Mouse (Mus musculus) skeletal muscle tissue, adult 2 months (tissue): Measurements from ENCODE around the gene Asic2.

Experiments used
- DNase-seq: peaks from one replicate; pipeline ENCODE4 v3.0.0-alpha.2; 2012; ENCODE audit warnings: low read depth, low spot score

The Asic2 gene

DNA sequence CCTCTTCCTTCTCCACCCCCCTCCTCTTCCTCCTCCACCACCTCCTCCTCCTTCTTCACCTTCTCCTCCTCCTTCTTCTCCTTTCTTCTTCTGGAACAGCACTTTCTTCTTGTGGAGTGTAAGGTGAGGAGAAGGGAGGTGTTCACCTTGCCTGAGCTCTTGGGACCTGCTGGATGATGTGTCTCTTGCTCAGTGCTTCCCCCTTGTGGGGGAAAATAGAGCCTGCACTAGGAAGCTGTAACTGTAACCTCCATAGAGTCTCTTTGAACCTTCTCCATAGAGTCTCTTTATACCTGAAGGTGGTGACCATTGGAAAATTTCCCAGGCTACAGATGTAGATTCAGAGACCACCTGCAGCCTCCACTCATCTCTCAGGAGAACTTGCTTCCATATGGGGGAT, 1050.6 kb downstream of the Asic2 start:
- DNase-seq, result no peak

DNA sequence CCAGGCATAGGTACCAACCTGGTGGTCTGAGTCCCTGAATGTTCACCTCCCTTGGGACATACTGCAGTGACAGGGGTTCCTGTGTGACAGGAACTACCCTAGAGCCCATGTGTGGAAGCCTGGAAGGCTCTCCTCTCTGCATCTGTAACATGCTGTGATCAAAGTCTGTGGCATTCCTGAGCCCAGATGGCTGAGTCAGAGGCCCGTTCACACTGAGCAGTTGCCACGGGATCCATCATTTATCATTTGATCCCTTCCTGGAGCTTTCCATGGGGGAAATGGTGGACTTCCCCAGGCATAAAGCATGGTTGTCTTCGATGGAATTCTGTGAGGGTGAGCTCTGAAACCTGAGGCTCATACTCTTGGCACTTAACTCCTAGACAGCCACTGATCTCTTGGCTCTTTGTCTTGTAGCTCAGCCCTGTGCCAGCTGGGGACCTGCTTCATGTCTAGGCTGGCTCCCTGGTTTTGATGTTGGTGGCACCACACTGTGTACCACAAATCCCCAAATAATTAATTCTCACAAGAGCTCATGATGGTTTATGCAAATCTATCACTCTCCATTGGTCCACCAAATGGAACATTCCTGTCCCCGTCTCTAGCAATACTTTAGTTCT, 1054.7 kb downstream of the Asic2 start:
- DNase-seq, result no peak

DNA sequence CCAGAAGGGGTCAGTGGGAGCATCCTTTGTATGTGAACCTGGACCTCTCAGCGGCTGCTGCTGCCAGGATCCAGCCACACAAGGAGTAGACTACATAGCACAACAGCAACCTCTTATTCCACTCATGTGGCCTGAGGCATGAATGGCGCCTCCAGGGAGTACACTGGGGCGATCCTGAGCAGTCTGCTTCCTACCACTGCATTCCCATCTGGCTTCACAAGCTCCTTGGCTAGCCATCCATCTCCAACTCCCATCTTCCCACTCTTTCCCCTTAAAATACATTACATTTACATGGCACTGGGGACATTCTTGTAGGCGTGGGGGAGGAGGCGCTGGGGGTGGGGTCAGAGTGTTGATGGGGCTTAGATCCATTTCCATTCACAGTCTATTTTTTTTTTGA, 1055.5 kb downstream of the Asic2 start:
- no peak for DNase-seq

DNA sequence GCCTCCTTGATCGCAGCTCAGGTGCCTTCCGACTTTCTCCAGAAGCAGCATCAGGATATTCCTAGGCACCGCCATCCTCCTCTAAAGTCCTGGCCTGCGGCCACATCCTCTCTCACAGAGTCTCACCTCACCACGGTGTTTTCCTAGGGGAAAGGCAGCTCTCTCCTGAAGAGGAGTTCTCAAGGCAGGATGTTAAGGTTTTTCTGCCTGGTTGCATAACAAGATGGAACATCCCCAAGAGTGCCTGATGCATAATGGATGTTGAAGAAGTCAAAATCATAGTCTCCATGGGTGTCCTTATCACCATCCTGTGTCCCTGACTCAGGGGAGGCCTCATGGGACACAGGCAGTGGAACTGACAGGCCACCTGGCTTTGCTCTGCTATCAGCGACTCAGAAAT, 1060.4 kb downstream of the Asic2 start:
- DNase-seq, result no peak

DNA sequence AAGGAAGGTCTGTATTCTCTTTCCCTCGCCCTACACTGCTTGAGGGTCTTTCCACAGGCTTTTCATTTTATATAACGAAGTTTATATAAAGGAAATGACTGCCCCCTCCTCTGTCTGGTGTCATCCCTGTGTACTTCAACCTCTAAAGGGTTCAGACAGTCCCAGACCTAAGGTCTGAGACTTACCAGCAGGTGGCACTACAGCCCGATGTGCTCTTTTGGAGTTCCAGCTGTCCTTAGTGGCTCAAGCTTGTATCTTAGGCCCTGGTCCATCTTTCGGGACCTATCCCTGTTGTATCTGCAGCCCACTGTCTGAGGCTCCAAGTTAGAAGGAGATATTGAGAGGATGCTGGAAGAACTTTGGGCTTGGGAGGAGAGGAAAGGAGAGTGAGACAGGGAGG, 1061.8 kb downstream of the Asic2 start:
- DNase-seq, result no peak

DNA sequence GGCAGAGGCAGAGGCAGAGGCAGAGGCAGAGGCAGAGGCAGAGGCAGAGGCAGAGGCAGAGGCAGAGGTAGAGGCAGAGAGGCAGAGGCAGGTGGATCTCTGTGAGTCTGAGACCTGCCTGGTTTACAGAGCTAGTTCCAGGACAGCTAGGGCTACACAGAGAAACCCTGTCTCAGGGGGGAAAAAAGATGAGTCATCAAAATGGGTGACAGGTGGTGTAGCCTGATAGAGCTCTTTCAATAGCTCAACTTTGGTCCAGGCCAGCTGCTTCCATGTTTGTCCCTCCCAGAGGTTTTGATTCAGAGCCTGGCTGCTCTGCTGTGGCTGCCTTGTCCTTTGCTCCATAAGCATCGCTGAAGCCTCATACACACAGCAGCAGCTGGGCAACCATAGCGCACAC, 1063.7 kb downstream of the Asic2 start:
- no peak for DNase-seq

DNA sequence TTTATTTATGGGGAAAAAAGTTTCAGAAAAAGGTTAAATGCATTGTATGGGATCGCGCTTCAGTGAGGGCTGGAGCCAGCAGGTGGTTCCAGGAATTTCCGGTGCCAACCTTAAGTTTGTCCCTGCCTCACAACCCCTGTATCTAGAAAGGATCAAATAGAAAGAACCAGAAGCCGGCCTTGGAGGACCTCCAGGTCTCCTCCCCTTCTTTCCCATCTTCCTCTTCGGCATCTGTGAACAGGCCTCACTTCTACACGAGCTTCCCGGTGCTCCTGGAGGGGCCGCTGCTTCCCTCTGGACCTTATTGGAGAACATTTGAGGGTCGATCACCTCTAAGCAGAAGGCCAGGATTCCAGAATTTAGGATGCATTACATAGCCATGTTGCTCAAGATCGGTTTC, 1064.8 kb downstream of the Asic2 start:
- no peak for DNase-seq

DNA sequence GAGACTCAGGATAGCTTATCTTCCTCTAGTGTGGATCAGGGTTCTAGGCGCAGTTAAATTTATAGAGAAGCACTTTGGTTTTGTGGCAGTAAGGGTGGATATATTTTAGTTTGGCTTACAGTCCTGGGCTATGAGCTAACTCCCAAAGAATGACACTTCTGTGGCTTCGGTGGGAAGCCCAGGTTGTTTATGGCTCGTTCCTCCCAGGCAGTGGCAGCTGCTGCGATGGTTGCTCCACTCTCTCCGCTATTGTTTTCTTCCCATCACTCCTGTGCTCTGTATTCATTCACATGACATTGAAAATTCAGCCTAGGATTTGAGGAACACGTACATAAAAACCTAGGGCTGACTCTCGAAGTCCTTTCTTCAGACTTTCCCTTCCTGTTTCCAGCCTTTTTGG, 1065.6 kb downstream of the Asic2 start:
- DNase-seq, result no peak

DNA sequence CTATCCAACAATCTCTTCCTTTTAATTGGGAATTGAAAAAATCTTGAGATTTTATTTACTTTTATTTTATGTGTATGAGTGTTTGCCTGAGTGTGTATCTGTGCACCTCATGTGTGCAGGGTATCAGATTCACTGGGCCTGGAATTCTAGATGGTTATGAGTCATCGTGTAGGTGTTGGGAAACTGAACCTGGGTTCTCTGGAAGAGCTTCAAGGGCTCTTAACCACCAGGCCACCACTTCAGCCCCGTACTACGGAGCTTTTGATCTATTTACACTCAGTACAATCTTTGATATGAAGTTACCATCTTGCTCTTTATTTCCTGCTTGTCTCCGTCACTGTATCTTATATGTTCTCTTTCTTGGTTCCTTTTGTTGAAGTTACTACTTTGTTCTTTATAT, 1067.7 kb downstream of the Asic2 start:
- DNase-seq, result no peak

DNA sequence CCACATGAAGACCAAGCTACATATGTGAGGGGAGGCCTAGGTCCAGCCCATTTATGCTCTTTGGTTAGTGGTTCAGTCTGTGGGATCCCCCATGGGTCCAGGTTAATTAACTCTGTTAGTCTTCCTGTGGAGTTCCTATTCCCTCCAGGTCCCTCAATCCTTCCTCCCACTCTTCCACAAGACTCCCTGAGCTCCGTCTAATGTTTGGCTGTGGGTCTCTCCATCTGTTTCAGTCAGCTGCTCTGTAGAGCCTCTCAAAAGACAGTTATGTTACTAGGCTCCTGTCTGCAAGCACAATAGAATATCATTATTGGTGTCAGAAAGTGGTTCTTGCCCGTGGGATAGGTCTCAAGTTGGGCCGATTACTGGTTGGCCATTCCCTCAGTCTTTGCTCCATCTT, 1072.4 kb downstream of the Asic2 start:
- DNase-seq, result no peak

DNA sequence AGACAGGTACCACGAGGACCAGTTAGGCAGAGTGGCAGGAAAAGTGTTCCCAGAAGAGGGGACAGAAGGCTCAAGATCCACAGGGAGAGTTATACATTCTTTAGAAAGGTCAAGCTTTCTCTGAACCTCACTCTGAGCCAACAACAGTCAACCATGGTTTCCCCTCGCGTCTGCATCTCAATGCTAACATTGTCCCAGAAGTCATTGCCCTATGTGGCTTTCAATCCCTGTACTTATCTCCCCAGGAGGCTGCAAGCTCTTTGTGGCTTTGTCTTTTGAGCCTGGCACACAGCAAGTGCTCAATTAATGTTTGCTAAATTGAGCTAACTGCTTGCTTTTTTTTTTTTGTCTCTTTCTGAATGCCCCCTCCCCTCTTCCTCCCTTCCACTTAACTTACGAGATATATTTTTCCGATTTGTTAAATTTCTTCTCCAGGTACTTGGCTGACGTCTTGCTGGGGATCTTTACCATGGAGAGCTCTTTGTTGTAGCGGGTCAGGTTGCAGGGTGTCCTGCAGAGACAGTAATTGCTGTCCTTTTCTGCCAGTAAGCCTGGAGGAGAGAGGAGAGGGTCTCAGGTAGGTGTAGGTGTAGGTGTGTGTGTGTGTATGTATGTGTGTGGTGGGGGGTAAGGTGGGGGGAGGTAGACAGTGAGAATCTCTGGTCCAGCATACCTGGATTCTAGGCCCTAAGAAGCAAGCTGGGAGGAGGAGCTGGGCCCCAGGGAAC, 1078.8 kb downstream of the Asic2 start:
- DNase-seq, result no peak

DNA sequence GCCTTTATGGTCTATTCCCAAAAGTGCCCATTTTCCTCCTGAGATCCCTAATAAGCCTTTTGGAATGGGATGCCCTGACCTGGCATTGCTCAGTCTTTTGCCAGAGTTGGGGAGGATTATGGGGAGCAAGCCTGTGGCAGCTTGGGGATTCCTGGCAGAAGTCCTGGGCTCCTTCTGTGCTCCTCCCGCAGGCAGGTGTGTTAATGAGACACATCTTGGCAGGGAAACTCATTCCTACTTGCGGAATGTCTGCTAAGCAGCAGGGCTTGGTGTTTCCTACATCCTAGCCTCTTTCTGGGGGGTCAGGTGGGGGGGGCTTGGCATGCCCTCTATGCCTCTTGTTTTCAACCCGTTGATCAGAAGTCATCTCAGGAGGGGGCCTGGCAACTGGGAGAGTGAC, 1081.2 kb downstream of the Asic2 start:
- DNase-seq, result no peak

DNA sequence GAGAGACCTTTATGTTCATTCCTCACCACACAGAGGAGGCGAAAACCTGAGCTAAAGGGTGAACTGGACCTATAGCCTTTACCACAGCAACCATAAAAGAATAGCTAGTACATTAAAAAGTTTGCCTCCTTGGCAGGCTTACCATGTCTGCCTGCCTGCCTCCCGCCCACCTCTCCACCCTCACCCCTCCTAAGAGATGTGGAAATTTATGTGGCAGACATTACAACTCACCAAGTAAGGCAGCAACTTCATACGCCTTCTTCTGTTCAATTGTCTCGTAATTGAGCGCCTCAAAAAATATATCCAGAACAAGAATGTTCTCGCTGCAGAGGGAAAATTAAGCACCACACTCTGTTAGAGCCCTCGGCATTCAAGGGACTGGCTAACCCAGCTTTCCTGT, 1081.9 kb downstream of the Asic2 start:
- DNase-seq, result no peak

DNA sequence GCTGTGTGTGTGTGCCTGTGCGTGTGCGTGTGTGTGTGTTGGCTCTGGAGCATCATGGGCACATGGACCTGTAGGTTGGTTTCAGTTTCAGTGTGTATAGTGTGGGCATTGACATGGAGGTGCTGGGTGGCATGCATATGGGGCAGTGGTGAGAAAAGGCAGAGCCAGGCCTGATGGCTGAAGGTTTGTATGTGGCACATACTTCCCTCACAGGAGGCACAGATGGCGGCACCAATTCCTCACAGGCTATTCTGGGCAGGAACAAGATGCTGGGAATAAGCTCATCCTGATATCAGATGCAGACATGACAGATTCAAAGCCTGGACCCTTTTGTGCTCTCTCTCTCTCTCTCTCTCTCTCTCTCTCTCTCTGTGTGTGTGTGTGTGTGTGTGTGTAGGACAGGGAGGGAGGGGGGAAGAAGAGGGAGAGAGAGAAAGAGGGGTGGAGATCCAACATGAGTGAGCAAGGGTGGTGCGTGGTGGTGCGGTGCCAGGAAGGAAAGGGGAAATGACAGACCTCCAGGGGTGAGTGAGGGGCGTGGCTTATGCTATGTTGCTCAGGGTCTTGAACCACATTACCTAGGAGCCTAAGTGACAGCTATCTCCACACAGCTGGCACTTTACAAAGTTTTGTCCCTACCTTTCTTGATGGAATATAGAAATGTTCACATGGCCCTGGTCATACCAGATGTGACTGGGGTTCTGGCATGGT, 1083.6 kb downstream of the Asic2 start:
- DNase-seq, result no peak

DNA sequence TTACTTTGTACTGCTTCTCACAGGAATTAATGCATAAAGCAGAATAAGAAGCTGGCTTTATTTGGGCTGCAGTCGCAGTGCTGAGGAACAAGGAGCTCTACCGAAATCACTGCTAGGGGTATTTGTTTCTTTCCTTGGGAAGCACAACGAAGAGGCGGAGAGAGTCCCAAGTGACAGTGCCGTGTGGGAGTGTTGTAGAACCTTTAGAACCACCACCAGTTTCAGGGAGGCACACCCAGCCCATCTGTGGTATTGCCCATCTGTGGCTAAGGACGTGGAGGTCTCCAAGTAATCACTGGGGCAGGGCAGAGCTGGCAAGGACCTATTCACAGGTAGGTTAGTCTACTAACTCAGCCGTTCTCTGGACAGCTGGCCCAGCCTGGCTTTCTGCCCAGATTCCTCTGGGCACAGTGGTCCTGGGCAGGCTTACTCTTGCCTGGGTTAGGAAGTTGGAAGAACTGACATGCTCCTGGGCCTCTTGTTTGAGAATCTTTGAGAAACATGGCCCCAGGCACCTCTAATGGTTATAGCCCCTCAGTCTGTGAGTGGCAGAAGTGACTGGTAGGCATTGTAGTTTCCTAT, 1085.9 kb downstream of the Asic2 start:
- DNase-seq, result no peak

DNA sequence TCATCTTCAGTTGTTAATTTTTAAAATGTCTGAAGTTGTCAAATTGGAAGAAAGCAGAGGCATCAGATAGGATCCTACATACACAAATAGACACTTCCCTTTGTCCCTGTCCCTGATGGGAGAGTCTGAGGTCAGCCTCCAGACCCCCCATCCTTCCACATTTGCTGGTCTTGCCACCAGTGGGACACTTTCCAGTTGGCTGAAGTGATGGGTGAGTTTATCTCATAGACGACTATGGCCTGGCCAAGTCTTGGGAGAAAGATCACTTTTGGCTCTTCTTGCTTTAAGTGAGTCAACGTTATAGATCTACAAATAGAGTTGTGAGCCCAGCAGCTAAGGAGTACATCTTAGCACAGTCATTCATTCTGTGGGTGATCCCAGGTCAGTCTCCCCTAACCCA, 1090.2 kb downstream of the Asic2 start:
- no peak for DNase-seq

DNA sequence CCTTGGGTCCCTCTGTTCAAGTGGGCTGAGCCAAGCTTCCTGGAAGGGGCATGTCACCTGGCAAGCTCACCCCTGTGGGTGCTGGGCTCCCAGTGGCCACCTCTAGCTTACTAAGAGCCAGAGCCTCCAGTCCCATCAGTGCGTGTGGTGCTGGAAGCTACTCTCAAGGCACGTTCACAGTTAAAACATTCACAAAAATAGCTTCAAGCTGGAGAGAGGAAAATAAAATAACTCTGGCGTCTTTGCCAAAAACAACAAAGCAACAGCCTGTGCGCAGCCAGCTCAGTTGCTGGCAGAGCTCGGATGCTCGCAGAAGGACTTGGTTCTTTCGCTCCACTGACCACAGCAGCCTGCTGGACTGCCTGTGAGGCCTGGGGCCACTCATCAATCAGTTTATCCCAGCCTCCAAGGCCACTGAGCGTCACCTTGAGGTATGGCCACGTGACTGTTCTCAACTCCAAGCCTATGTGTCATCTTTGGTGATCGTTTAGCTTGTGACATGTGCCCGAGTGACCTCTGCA, 1091.1 kb downstream of the Asic2 start:
- DNase-seq, result peak; percentile 40

DNA sequence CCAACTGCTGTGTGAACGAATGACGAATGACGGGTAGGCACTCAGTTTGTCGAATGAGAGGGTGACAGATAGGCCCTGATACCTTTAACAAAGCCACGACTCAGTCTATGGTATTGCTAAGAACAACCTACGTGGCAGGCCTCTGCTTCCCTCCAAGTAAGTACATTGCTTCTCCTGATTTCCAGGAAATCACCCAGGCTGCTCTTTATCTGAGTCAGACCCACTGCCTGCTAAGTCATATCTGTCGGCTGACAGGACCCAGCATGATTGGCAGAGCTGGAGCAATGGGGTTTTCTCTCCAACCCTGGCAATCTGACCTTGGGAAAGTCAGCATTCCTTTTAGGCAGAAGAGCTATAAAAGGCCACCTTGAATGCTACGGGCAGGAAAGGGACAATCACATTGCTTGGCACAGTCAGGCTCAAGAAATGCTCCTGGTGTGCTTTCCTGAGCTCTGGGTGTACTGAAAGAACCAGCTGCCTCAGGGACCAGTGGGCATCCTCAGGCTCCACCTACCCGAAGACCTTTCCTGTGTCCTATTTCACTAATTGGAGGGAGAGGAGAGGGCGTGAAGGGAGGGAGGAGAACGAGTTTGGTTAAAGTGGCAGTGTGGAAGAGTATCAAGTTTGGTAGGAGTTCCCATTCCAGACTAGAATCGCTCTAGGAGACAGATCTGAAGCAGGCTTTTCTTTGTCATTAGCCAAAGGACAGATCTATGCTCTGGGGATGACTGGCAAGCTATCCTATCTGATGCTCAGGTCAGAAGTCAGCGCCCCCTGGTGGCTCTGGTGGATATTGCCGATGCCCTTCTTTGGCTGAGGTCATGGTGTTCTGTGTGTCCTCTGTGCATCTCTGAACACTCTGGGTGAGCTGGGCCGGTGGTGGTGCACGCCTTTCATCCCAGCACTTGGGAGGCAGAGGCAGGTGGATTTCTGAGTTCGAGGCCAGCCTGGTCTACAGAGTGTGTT, 1095.5 kb downstream of the Asic2 start:
- peak; percentile 9 for DNase-seq

DNA sequence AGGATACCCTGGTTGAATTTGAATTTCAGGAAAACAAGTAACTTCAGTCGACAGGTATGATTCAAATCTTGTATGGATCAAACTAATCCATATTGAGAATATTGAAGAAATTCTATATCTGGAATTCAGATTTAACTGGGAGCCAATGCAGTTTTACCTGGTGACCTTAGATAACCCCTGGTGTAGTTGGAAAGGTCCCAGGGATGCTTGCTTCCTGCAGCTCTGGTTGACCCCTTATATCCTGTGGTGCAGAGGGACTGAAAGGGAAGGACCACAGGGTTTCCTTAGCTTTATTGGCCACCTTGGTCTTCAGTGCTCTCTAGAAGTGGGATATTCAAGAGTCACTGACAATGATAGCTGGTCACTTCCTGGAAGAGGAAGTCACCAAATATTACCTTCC, 1100.2 kb downstream of the Asic2 start:
- DNase-seq, result no peak

DNA sequence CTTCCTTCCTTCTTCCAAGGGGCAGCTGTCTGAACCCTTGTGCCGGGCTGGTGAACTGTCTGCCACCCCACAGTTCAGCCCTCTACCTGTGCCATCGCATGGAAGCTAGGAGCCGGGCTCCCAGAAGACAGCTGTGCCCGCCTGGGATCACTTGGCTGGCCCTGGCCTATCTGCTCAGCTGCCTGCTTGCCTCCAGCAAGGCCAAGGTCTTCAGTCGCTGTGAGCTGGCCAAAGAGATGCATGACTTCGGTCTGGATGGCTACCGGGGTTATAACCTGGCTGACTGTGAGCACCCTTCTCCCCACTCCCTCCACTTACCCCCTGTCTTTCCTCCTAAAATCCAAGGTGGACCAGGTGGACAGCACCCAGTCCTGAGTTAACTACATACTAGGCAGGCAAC, 1105.3 kb downstream of the Asic2 start:
- DNase-seq, result no peak

DNA sequence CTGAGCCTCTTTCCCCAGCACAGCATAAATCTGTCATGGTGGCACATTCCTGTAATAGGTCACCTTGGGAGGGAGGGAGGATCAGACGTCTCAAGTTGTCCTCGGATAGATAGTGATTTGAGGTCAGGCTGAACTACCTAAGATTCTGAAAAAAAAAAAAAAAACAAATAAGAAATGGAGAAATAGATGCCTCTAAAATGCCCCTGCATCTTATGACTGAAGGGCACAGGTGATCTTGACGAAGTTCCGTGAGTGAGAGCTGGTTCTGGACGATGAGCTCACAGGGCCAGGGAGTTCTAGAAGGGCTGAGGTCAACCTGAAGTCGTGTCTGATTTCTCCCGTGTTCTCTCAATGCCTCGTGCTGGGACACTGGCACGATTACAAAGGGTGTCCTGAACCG, 1110.2 kb downstream of the Asic2 start, which contains the start of gene Spaca3:
Gene Spaca3, plus strand, starts transcription at position 301 of the 400 bp plus-strand sequence.
- no peak for DNase-seq
